Mouse (Mus musculus) CH12.LX (cell line): ENCODE results near the gene Tbc1d22b. TPM values are rescaled to one million over a fixed set of nuclear protein-coding genes. Genes with fewer than 3 reads are reported as not detected.

Experiments
- DNase-seq: peaks from one replicate; pipeline ENCODE4 v3.0.0-alpha.2; 2013; ENCODE audit errors: extremely low read depth
- H3K27ac ChIP-seq: 2 replicates; pipeline ENCODE4 v1.5.1; 2012; ENCODE audit warnings: low read depth, mild to moderate bottlenecking, control low read depth, moderate library complexity; ENCODE audit not compliant: insufficient read depth
- H3K27me3 ChIP-seq: replicated peaks from 2 replicates; pipeline ENCODE3; 2012; ENCODE audit warnings: inconsistent platforms
- H3K36me3 ChIP-seq, 2 experiments: replicated peaks in 1 of 2; 2 replicates each; pipeline versions ENCODE3 to v1.6.1; 2012; ENCODE audit warnings: inconsistent platforms in 1 of 2, low read length in 1 of 2, mild to moderate bottlenecking in 1 of 2, mixed read lengths in 1 of 2, moderate library complexity in 1 of 2; ENCODE audit not compliant: control insufficient read depth in 1 of 2, insufficient read depth in 1 of 2
- H3K4me1 ChIP-seq, 2 experiments: 2 replicates each; pipeline ENCODE4 v1.6.1; 2012; ENCODE audit warnings: inconsistent platforms in 1 of 2, moderate library complexity in 1 of 2; ENCODE audit not compliant: insufficient read depth in 2 of 2, control insufficient read depth in 1 of 2
- H3K4me2 ChIP-seq: 2 replicates; pipeline ENCODE4 v1.6.1; 2012; ENCODE audit warnings: low read depth, mild to moderate bottlenecking, control low read depth; ENCODE audit not compliant: poor library complexity, insufficient read depth, severe bottlenecking
- H3K4me3 ChIP-seq, 3 experiments: fragments of 150-350 bp in 1 of 3; sonication (generic) in 1 of 3; replicated peaks in 1 of 3; 2 replicates each; pipeline versions ENCODE3 to v1.5.1; 2011 to 2012; ENCODE audit warnings: low read depth in 2 of 3, low read length in 2 of 3, mild to moderate bottlenecking in 2 of 3, moderate library complexity in 2 of 3, control low read depth in 1 of 3, improper control_type of control experiment in 1 of 3, inconsistent platforms in 1 of 3, mixed read lengths in 1 of 3; ENCODE audit not compliant: poor library complexity in 1 of 3
- H3K79me2 ChIP-seq: replicated peaks from 2 replicates; pipeline ENCODE4 v1.6.1; 2012; ENCODE audit warnings: mild to moderate bottlenecking, moderate library complexity; ENCODE audit not compliant: control insufficient read depth, poor library complexity, insufficient read depth, severe bottlenecking; ENCODE audit errors: extremely low read depth
- H3K9ac ChIP-seq: 2 replicates; pipeline ENCODE4 v1.6.1; 2012; ENCODE audit warnings: low read depth, mild to moderate bottlenecking, control low read depth, moderate library complexity; ENCODE audit not compliant: insufficient read depth
- H3K9me3 ChIP-seq: replicated peaks from 2 replicates; pipeline ENCODE3; 2012; ENCODE audit warnings: low read length, inconsistent platforms, mixed read lengths
- BHLHE40 ChIP-seq: IDR thresholded peaks from 2 replicates; pipeline ENCODE4 v1.6.1; 2011; ENCODE audit warnings: mild to moderate bottlenecking, low read depth, low read length, improper control_type of control experiment
- CHD2 ChIP-seq: IDR thresholded peaks from 2 replicates; pipeline ENCODE4 v1.6.1; 2011; ENCODE audit warnings: low read length, improper control_type of control experiment
- CTCF ChIP-seq, 2 experiments: IDR thresholded peaks in 1 of 2; conservative IDR thresholded peaks in 1 of 2; 2 replicates each; pipeline ENCODE4 v1.5.1; 2011 to 2012; ENCODE audit warnings: low read depth in 2 of 2, low read length in 2 of 2, improper control_type of control experiment in 1 of 2, inconsistent platforms in 1 of 2, mild to moderate bottlenecking in 1 of 2, moderate library complexity in 1 of 2
- E2F4 ChIP-seq: IDR thresholded peaks from 2 replicates; pipeline ENCODE4 v1.6.1; 2011; ENCODE audit warnings: low read depth, low read length, improper control_type of control experiment; ENCODE audit not compliant: insufficient replicate concordance
- ETS1 ChIP-seq: conservative IDR thresholded peaks from 2 replicates; pipeline ENCODE4 v1.6.1; 2012; ENCODE audit warnings: low read depth, mild to moderate bottlenecking, inconsistent platforms, low read length, improper control_type of control experiment, moderate library complexity
- GABPA ChIP-seq: IDR thresholded peaks from 2 replicates; pipeline ENCODE4 v1.6.1; 2012; ENCODE audit warnings: low read depth, low read length, improper control_type of control experiment, inconsistent platforms; ENCODE audit not compliant: insufficient replicate concordance
- HCFC1 ChIP-seq: IDR thresholded peaks from 2 replicates; pipeline ENCODE4 v1.6.1; 2012; ENCODE audit warnings: low read depth, mild to moderate bottlenecking, inconsistent platforms, low read length, improper control_type of control experiment
- IRF4 ChIP-seq: IDR thresholded peaks from 2 replicates; pipeline ENCODE4 v1.6.1; 2014; ENCODE audit warnings: low read depth, mild to moderate bottlenecking, inconsistent platforms, low read length, improper control_type of control experiment
- JUN ChIP-seq: IDR thresholded peaks from 2 replicates; pipeline ENCODE4 v1.6.1; 2011; ENCODE audit warnings: low read depth, mild to moderate bottlenecking, low read length, improper control_type of control experiment, moderate library complexity; ENCODE audit not compliant: insufficient read depth
- KAT2A ChIP-seq: IDR thresholded peaks from 2 replicates; pipeline ENCODE4 v1.6.1; 2012; ENCODE audit warnings: low read length, improper control_type of control experiment, inconsistent platforms; ENCODE audit not compliant: insufficient replicate concordance
- MAX ChIP-seq: IDR thresholded peaks from 2 replicates; pipeline ENCODE4 v1.6.1; 2011; ENCODE audit warnings: low read length, improper control_type of control experiment
- MAZ ChIP-seq: IDR thresholded peaks from 2 replicates; pipeline ENCODE4 v1.6.1; 2012; ENCODE audit warnings: low read depth, mild to moderate bottlenecking, inconsistent platforms, low read length, improper control_type of control experiment, moderate library complexity
- MEF2A ChIP-seq: IDR thresholded peaks from 2 replicates; pipeline ENCODE4 v1.6.1; 2014; ENCODE audit warnings: low read depth, mild to moderate bottlenecking, inconsistent platforms, low read length, improper control_type of control experiment, borderline replicate concordance
- NELFE ChIP-seq: IDR thresholded peaks from 2 replicates; pipeline ENCODE4 v1.6.1; 2011; ENCODE audit warnings: low read depth, low read length, improper control_type of control experiment
- NRF1 ChIP-seq: IDR thresholded peaks from 2 replicates; pipeline ENCODE4 v1.6.1; 2014; ENCODE audit warnings: low read depth, mild to moderate bottlenecking, inconsistent platforms, low read length, improper control_type of control experiment, moderate library complexity
- POLR2AphosphoS2 ChIP-seq: IDR thresholded peaks from 2 replicates; pipeline ENCODE4 v1.6.1; 2011; ENCODE audit warnings: low read depth, low read length, improper control_type of control experiment
- RAD21 ChIP-seq: IDR thresholded peaks from 2 replicates; pipeline ENCODE4 v1.6.1; 2011; ENCODE audit warnings: low read depth, mild to moderate bottlenecking, low read length, improper control_type of control experiment, moderate library complexity
- SIN3A ChIP-seq: IDR thresholded peaks from 2 replicates; pipeline ENCODE4 v1.6.1; 2012; ENCODE audit warnings: low read length, improper control_type of control experiment, inconsistent platforms
- SMC3 ChIP-seq: IDR thresholded peaks from 2 replicates; pipeline ENCODE4 v1.6.1; 2011; ENCODE audit warnings: low read depth, low read length, improper control_type of control experiment
- TCF12 ChIP-seq: IDR thresholded peaks from 2 replicates; pipeline ENCODE4 v1.6.1; 2014; ENCODE audit warnings: low read depth, mild to moderate bottlenecking, inconsistent platforms, low read length, improper control_type of control experiment
- UBTF ChIP-seq: IDR thresholded peaks from 2 replicates; pipeline ENCODE4 v1.6.1; 2012; ENCODE audit warnings: low read depth, mild to moderate bottlenecking, inconsistent platforms, low read length, improper control_type of control experiment, moderate library complexity
- USF1 ChIP-seq: IDR thresholded peaks from 2 replicates; pipeline ENCODE4 v1.6.1; 2014; ENCODE audit warnings: low read depth, mild to moderate bottlenecking, inconsistent platforms, low read length, improper control_type of control experiment
- USF2 ChIP-seq: conservative IDR thresholded peaks from 2 replicates; pipeline ENCODE4 v1.6.1; 2011; ENCODE audit warnings: low read depth, low read length, improper control_type of control experiment
- ZKSCAN1 ChIP-seq: IDR thresholded peaks from 2 replicates; pipeline ENCODE4 v1.6.1; 2012; ENCODE audit warnings: low read depth, inconsistent platforms, low read length, improper control_type of control experiment, borderline replicate concordance
- ZMIZ1 ChIP-seq: IDR thresholded peaks from 2 replicates; pipeline ENCODE4 v1.6.1; 2012; ENCODE audit warnings: low read depth, mild to moderate bottlenecking, inconsistent platforms, low read length, improper control_type of control experiment
- dilution Hi-C: fragments of 300-500 bp; cut with MboI; formaldehyde crosslinking; loops from 2 replicates; pipeline ENCODE4 v1.14.3; 2020; ENCODE audit warnings: low sequenced_read_pairs; ENCODE audit not compliant: extremely low pct_unique_long_range_greater_than_20kb, extremely low pct_ligation_motif_present
- in situ Hi-C: fragments of 300-500 bp; cut with MboI; formaldehyde crosslinking; loops from 3 replicates; pipeline ENCODE4 v1.14.3; 2019; ENCODE audit warnings: low sequenced_read_pairs, low pct_ligation_motif_present, low pct_unique_long_range_greater_than_20kb, mixed read lengths
- polyA plus RNA-seq: library from polyadenylated mRNA; unstranded; fragments of >175 nt; gene quantifications from 2 replicates; pipeline ENCODE4 v1.2.1, GENCODE M21; 2012; ENCODE audit warnings: low read depth; ENCODE audit not compliant: insufficient read length
- total RNA-seq, 2 experiments: library from RNA; depleted of rRNA; stranded (reverse); fragments of 300-350 nt in 1 of 2; fragments of >200 nt in 1 of 2; gene quantifications; 2 replicates each; pipeline ENCODE4 v1.2.3; 2012 to 2014

The Tbc1d22b gene
- total and polyA plus RNA-seq, 3 experiments, result 3.8 to 17.3 (median 6.6) TPM

- TF ChIP-seq USF1 (no peak), TCF12 (no peak), CHD2 (no peak), JUN (no peak), RAD21 (no peak), POLR2AphosphoS2 (no peak), NRF1 (no peak), ZMIZ1 (no peak), ZKSCAN1 (no peak), MAZ (no peak), UBTF (no peak), SMC3 (no peak), CTCF (conservative IDR thresholded peaks at IDR 0.05 in 1 of 2, IDR thresholded peaks at IDR 0.05 in 1 of 2; ENCODE audit: low read depth in 2 of 2, low read length in 2 of 2) (no peak), USF2 (no peak), MEF2A (no peak), BHLHE40 (no peak), ETS1 (no peak)
- Histone ChIP-seq H3K4me3 (no peak overlapping the region), H3K79me2 (no peaks in the 10 kb centered on the region), H3K27me3 (no peaks in the 10 kb centered on the region), H3K9me3 (no peaks in the 10 kb centered on the region), H3K36me3 (peaks cover 32 to 66% of the 10 kb centered on the region in 2 experiments), H3K27ac (no peak overlapping the region), H3K4me1 (peaks cover 0 to 24% of the 10 kb centered on the region in 2 experiments; a peak in 2 of 4 replicates), H3K9ac (no peak overlapping the region), H3K4me2 (no peak overlapping the region)
- in situ Hi-C loops (no loop called here), dilution Hi-C loops (no loop called here)
- no peak for DNase-seq
Observed at GRCm38 (mm10) chr17:29584306-29584705, 34.7 kb downstream of the Tbc1d22b start.

- H3K4me2 ChIP-seq, result no peak overlapping the region
Observed at GRCm38 (mm10) chr17:29584737-29585136, 35.2 kb downstream of the Tbc1d22b start.

More at GRCm38 (mm10) chr17:29584737-29585136, 35.2 kb downstream of the Tbc1d22b start:
- H3K4me1 ChIP-seq, result peaks cover 0 to 28% of the 10 kb centered on the region in 2 experiments; a peak in 2 of 4 replicates
- in situ Hi-C loops (no loop called here), dilution Hi-C loops (no loop called here)
- no peaks in the 10 kb centered on the region for H3K9me3 ChIP-seq
- DNase-seq, result no peak
- no peaks in the 10 kb centered on the region for H3K79me2 ChIP-seq
- H3K36me3 ChIP-seq, result peaks cover 28 to 63% of the 10 kb centered on the region in 2 experiments
- TF ChIP-seq GABPA (no peak), IRF4 (no peak), MAX (no peak), KAT2A (no peak), MEF2A (no peak), BHLHE40 (no peak), NELFE (no peak), RAD21 (no peak), E2F4 (no peak), HCFC1 (no peak), SIN3A (no peak)
- TF ChIP-seq, all 38 proteins: peak for 0
- Histone ChIP-seq H3K9ac (no peak overlapping the region), H3K27ac (no peak overlapping the region), H3K4me3 (no peak overlapping the region), H3K27me3 (no peaks in the 10 kb centered on the region)
